Mouse (Mus musculus) G1E (cell line): ENCODE results near the gene Clpb.

ENCODE experiments used
- CTCF ChIP-seq: IDR thresholded peaks from 2 replicates; pipeline ENCODE4 v1.5.1; 2012; ENCODE audit warnings: low read depth, low read length, inconsistent platforms, mixed read lengths
- GATA1 ChIP-seq: IDR thresholded peaks from 2 replicates; pipeline ENCODE4 v1.6.1; 2012; ENCODE audit warnings: borderline replicate concordance, low read length, inconsistent platforms, mixed read lengths
- POLR2AphosphoS5 ChIP-seq: IDR thresholded peaks from 2 replicates; pipeline ENCODE4 v1.6.1; 2012; ENCODE audit warnings: low read depth, low read length, inconsistent platforms; ENCODE audit not compliant: insufficient replicate concordance
- TAL1 ChIP-seq: conservative IDR thresholded peaks from 2 replicates; pipeline ENCODE4 v1.6.1; 2012; ENCODE audit warnings: low read depth, low read length, inconsistent platforms, mixed read lengths

DNA sequence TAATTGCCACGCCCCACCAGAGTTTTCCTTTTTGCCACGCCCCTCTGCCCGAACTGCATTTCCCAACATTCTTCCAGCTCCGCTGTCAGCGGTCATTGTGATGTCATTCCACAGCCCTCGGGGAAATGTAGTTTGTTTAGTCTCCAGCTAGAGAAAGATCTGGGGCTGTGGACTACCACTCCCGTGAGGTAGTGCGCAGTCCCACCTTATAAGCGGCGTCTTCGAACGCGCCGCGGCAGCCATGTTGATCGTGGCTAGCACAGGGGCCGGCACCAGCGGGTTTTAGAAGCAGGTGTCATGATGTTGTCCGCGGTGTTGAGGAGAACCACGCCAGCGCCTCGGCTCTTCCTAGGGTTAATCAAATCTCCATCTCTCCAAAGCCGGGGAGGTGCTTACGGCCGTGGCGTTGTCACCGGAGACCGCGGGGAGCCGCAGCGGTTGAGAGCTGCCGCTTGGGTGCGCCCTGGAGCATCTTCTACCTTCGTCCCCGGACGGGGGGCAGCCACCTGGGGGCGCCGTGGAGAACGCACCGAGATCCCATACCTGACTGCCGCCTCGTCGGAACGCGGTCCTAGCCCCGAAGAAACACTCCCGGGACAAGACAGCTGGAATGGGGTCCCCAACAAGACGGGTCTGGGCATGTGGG, at the start of gene Clpb:
- TF ChIP-seq CTCF (peak; percentile 64), GATA1 (no peak), TAL1 (no peak), POLR2AphosphoS5 (no peak)
